Mouse (Mus musculus) bone marrow, adult 2 months (tissue): ENCODE data around the gene Coro7. TPM values are rescaled to one million over a fixed set of nuclear protein-coding genes. Genes with fewer than 3 reads are reported as not detected.

ENCODE experiments used
- H3K27ac ChIP-seq: fragments of 200-500 bp; 2 replicates; pipeline ENCODE4 v1.5.1; 2012; ENCODE audit warnings: low read depth, mild to moderate bottlenecking, control low read depth, inconsistent platforms, low read length; ENCODE audit not compliant: control insufficient read depth, poor library complexity, insufficient read depth
- H3K4me1 ChIP-seq: fragments of 200-500 bp; 2 replicates; pipeline ENCODE4 v1.6.1; 2011; ENCODE audit warnings: low read length; ENCODE audit not compliant: control insufficient read depth, insufficient read depth
- H3K4me3 ChIP-seq: fragments of 200-500 bp; replicated peaks from 2 replicates; pipeline ENCODE3; 2011; ENCODE audit warnings: mild to moderate bottlenecking, low read depth, low read length, control low read depth; ENCODE audit not compliant: control insufficient read depth
- CTCF ChIP-seq: fragments of 200-500 bp; IDR thresholded peaks from 2 replicates; pipeline ENCODE4 v1.5.1; 2011; ENCODE audit warnings: low read length, control low read depth; ENCODE audit not compliant: control insufficient read depth, insufficient read depth
- POLR2A ChIP-seq: fragments of 200-500 bp; IDR thresholded peaks from 2 replicates; pipeline ENCODE4 v1.6.1; 2011; ENCODE audit warnings: low read depth, mild to moderate bottlenecking, control low read depth, low read length, borderline replicate concordance; ENCODE audit not compliant: control insufficient read depth
- WGBS: fragments of 180-500 bp; shearing (Covaris S2); methylation state at CpG from one replicate; pipeline ENCODE4 v1.1.7; 2018; 5-methylcytosine and 5-hydroxymethylcytosine counted together
- polyA plus RNA-seq: library from polyadenylated mRNA; stranded (reverse); fragments of >200 nt; gene quantifications from 2 replicates; pipeline ENCODE4 v1.2.4, GENCODE M21; 2011; ENCODE audit warnings: low replicate concordance; ENCODE audit not compliant: missing spikeins, insufficient read depth, insufficient read length

The Coro7 gene
- polyA plus RNA-seq, 1 experiment: 102 TPM

- Histone ChIP-seq H3K4me3 (no peak overlapping the region), H3K27ac (no peak overlapping the region), H3K4me1 (no peaks in the 10 kb centered on the region; the same call in 1 of the 2 replicates)
- no peak for TF ChIP-seq CTCF
- no peak for TF ChIP-seq POLR2A
- 84% methylated on average over 5 of the region's 5 CpGs for WGBS
Observed at GRCm38 (mm10) chr16:4611193-4611592, 68.4 kb downstream of the Coro7 start.

DNA sequence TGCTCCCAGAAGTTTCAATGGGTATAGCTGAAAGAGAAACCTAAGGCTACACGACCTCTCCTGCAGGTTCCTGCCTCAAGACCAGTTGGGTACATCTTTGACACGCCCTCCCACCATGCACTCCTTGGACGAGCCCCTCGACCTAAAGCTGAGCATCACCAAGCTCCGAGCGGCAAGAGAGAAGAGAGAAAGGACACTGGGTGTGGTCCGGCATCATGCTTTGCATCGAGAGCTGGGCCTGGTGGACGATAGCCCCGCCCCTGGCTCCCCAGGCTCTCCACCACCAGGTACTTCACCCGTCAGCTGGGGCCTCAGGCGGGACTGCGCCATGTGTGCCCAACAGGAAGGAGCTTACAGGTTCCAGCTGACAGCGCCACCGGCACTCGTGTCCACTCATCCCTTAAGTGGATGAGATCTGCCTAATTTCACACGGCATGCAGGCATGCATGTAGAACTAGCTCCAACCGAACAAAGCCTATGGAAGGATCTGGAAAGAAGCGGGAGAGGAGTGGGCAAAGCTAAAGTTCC is 71.0 kb downstream of the Coro7 start:
- TF ChIP-seq POLR2A (no peak), CTCF (no peak)
- Histone ChIP-seq H3K27ac (no peak overlapping the region), H3K4me1 (no peaks in the 10 kb centered on the region; the same call in 1 of the 2 replicates), H3K4me3 (no peak overlapping the region)
- 86% methylated on average over 19 of the region's 19 CpGs for WGBS

GRCm38 (mm10) chr16:4607818-4608531 is 71.6 kb downstream of the Coro7 start:
- no peak for TF ChIP-seq POLR2A
- peak; percentile 94 for TF ChIP-seq CTCF
- H3K27ac ChIP-seq: no peak overlapping the region
- no peaks in the 10 kb centered on the region; the same call in 1 of the 2 replicates for H3K4me1 ChIP-seq
- 54% methylated on average over 9 of the region's 9 CpGs for WGBS
- H3K4me3 ChIP-seq: no peak overlapping the region

- 35% methylated on average over 5 of the region's 5 CpGs for WGBS
- H3K27ac ChIP-seq: no peak overlapping the region
- peak; percentile 44; the same call in 1 of the 2 replicates for TF ChIP-seq CTCF
- no peak for TF ChIP-seq POLR2A
- no peak overlapping the region for H3K4me3 ChIP-seq
- H3K4me1 ChIP-seq: no peaks in the 10 kb centered on the region; the same call in 1 of the 2 replicates
Observed at GRCm38 (mm10) chr16:4606431-4607084, 73.0 kb downstream of the Coro7 start.

- 70% methylated on average over 13 of the region's 13 CpGs for WGBS
- no peak for TF ChIP-seq POLR2A
- TF ChIP-seq CTCF: no peak
- H3K4me3 ChIP-seq: no peak overlapping the region
- H3K4me1 ChIP-seq: no peaks in the 10 kb centered on the region; the same call in 1 of the 2 replicates
- H3K27ac ChIP-seq: no peak overlapping the region
Observed at GRCm38 (mm10) chr16:4605514-4606131, 74.0 kb downstream of the Coro7 start.

GRCm38 (mm10) chr16:4604293-4604837 is 75.2 kb downstream of the Coro7 start:
- H3K4me1 ChIP-seq: no peaks in the 10 kb centered on the region; the same call in 1 of the 2 replicates
- 80% methylated on average over 11 of the region's 11 CpGs for WGBS
- no peak overlapping the region for H3K27ac ChIP-seq
- H3K4me3 ChIP-seq: no peak overlapping the region
- no peak for TF ChIP-seq POLR2A
- no peak for TF ChIP-seq CTCF

DNA sequence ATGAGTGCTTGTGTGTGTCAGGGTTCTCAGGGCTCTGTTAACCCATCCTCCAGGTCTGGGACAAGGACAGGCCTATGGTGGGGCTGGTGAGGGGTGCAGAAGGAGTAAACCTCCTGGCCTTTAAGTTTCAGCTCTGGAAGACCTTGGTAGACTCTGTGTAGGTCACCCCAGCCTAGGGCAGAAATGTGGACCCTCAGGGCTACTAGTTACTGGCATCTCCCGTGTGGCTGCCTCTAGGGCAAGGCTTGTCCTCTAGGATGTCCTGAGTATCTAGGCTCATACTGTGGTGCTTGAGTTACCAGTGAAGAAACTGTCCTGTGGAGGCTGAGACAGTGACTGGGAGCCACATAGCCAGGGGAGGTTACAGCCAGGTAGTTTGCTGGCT is 76.1 kb downstream of the Coro7 start:
- 81% methylated on average over 1 of the region's 1 CpGs for WGBS
- Histone ChIP-seq H3K27ac (no peak overlapping the region), H3K4me3 (no peak overlapping the region), H3K4me1 (no peaks in the 10 kb centered on the region; the same call in 1 of the 2 replicates)
- no peak for TF ChIP-seq CTCF
- TF ChIP-seq POLR2A: no peak

DNA sequence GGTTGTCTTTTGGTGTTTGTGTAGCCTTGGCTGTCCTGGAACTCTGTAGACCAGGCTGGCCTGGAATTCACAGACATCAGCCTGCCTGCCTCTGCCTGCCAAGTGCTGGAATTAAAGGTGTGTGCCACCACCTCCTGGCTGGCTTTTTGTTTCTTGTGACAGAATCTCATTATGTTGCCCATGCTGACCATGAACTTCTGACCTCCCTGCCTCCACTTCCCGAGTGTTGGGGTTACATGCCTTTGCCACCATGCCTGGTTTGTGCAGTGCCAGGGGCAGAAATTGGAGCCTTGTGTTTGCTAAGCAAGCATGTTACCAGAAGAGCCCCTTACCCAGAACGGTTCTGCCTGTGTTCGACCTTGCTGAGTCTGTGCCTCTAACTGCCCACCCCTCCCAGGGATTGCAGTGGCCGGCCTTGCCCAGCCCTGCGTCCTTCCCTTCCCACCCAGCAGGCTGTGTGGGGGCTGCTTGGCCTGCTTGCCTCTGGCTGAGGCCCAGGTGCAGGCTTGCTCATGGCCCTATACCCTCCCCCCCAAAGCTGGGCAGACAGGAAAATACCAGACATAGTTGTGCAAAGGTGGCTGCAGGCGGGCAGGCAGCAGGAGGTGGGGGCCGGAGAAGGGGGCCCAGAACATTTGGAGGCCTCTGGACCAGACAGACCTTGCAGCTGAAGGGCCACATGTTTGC is 76.7 kb downstream of the Coro7 start:
- no peaks in the 10 kb centered on the region; the same call in 1 of the 2 replicates for H3K4me1 ChIP-seq
- TF ChIP-seq CTCF: no peak
- TF ChIP-seq POLR2A: no peak

More for the DNA sequence above, 76.7 kb downstream of the Coro7 start:
- WGBS: 69% methylated on average over 7 of the region's 7 CpGs
- Histone ChIP-seq H3K4me3 (no peak overlapping the region), H3K27ac (no peak overlapping the region)
